Mouse (Mus musculus) cerebellum, adult 2 months (tissue): ENCODE measurements around the gene Gpr3. TPM values are rescaled to one million over a fixed set of nuclear protein-coding genes. Genes with fewer than 3 reads are reported as not detected.

Experiments used
- DNase-seq, 2 experiments: peaks; one replicate each; pipeline ENCODE4 v3.0.0; 2021
- H3K27ac ChIP-seq: fragments of 200-500 bp; 2 replicates; pipeline ENCODE4 v1.5.1; 2012; ENCODE audit warnings: low read length, control low read depth, inconsistent platforms; ENCODE audit not compliant: insufficient read depth
- H3K27me3 ChIP-seq: fragments of 200-500 bp; 2 replicates; pipeline ENCODE4 v1.6.1; 2012; ENCODE audit warnings: inconsistent platforms, mild to moderate bottlenecking, low read length, moderate library complexity; ENCODE audit not compliant: control insufficient read depth, insufficient read depth
- H3K4me1 ChIP-seq: fragments of 200-500 bp; 2 replicates; pipeline ENCODE4 v1.6.1; 2011; ENCODE audit warnings: low read length; ENCODE audit not compliant: control insufficient read depth, insufficient read depth
- H3K4me3 ChIP-seq: fragments of 200-500 bp; replicated peaks from 2 replicates; pipeline ENCODE3; 2011; ENCODE audit warnings: mild to moderate bottlenecking, low read depth, low read length, control low read depth; ENCODE audit not compliant: insufficient read depth
- CTCF ChIP-seq: fragments of 200-500 bp; IDR thresholded peaks from 2 replicates; pipeline ENCODE4 v1.5.1; 2011; ENCODE audit warnings: low read depth, mild to moderate bottlenecking, control low read depth, low read length, moderate library complexity, borderline replicate concordance; ENCODE audit not compliant: insufficient read depth
- POLR2A ChIP-seq: fragments of 200-500 bp; IDR thresholded peaks from 2 replicates; pipeline ENCODE4 v1.6.1; 2011; ENCODE audit warnings: low read length, control low read depth, borderline replicate concordance; ENCODE audit not compliant: insufficient read depth
- WGBS: fragments of 180-500 bp; shearing (Covaris S2); methylation state at CpG from one replicate; pipeline ENCODE4 v1.1.7; 2018; 5-methylcytosine and 5-hydroxymethylcytosine counted together
- polyA plus RNA-seq: library from polyadenylated mRNA; depleted of rRNA; stranded (reverse); fragments of >200 nt; gene quantifications from 2 replicates; pipeline ENCODE4 v1.2.3, GENCODE M21; 2012; rRNA removed

The Gpr3 gene
- polyA plus RNA-seq, 1 experiment, result 10.9 TPM

- H3K4me1 ChIP-seq, result peaks cover 4% of the 10 kb centered on the region
- no peak overlapping the region for H3K27ac ChIP-seq
- TF ChIP-seq POLR2A, result no peak
- TF ChIP-seq CTCF, result no peak
- DNase-seq, result no peak
- no peaks in the 10 kb centered on the region for H3K27me3 ChIP-seq
- H3K4me3 ChIP-seq, result no peak overlapping the region
Observed at GRCm38 (mm10) chr4:133170616-133171015, 41.7 kb downstream of the Gpr3 start.

GRCm38 (mm10) chr4:133170056-133170524 lies 42.2 kb downstream of the Gpr3 start:
- Histone ChIP-seq H3K27me3 (no peaks in the 10 kb centered on the region), H3K4me3 (no peak overlapping the region), H3K27ac (no peak overlapping the region), H3K4me1 (peaks cover 3% of the 10 kb centered on the region; the same call in 1 of the 2 replicates)
- TF ChIP-seq POLR2A, result no peak
- no peak for TF ChIP-seq CTCF
- no peak for DNase-seq
- 49% methylated on average over 3 of the region's 3 CpGs for WGBS

DNA sequence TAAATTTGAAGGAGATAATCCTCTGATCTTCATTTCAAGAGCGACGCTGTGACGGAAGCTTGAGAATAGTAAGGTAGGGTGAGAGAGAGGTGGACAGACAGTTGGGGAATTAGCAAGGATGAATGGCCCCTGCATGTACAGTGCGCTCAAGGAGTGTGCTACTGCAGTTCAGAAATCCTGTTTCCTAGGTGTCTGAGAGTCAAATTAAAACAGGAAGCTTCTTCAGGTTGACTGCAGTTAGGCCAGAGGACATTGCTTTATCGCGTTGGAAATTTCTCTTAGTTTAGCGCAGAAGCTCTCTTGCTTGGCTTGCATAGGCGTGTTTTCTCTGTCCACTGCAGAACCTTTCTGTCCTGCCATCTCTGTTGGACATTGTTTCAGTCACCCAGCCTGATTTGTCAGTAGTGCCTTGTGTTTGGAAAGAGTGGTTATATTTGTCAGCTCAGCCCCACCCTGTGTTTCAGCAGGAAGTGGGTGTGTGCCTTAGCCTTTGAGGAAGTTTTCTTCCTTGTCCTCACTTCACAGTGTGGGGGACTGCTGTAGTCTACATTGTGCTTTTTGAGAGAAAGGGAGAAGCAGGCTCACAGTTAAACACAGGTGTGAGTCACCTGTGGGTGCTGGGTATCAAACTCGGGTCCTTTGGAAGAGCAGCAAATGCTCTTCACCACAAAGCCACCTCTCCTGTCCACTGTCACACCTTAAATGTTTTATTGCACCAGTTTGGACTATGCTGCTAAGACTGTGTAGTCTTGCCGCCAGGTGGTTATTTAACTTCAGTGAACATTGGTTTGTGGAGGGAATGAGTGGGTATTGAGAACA lies 42.9 kb downstream of the Gpr3 start:
- no peak for DNase-seq
- no peak overlapping the region for H3K4me3 ChIP-seq
- no peak overlapping the region; the same call in 1 of the 2 replicates for H3K27ac ChIP-seq
- no peak for TF ChIP-seq CTCF
- no peak for TF ChIP-seq POLR2A
- peaks cover 3% of the 10 kb centered on the region; the same call in 1 of the 2 replicates for H3K4me1 ChIP-seq
- no peaks in the 10 kb centered on the region for H3K27me3 ChIP-seq
- 87% methylated on average over 10 of the region's 10 CpGs for WGBS

GRCm38 (mm10) chr4:133166773-133167172 lies 45.6 kb downstream of the Gpr3 start:
- 93% methylated on average over 9 of the region's 9 CpGs for WGBS
- TF ChIP-seq CTCF (no peak), POLR2A (no peak)

GRCm38 (mm10) chr4:133162196-133162595 lies 50.1 kb downstream of the Gpr3 start:
- DNase-seq, result no peak
- no peak overlapping the region for H3K27ac ChIP-seq
- H3K27me3 ChIP-seq, result no peaks in the 10 kb centered on the region
- 84% methylated on average over 6 of the region's 6 CpGs for WGBS
- H3K4me3 ChIP-seq, result no peak overlapping the region
- H3K4me1 ChIP-seq, result peaks cover 6% of the 10 kb centered on the region
- TF ChIP-seq POLR2A (no peak), CTCF (no peak)

More at GRCm38 (mm10) chr4:133166773-133167172, 45.6 kb downstream of the Gpr3 start:
- Histone ChIP-seq H3K4me1 (no peaks in the 10 kb centered on the region), H3K27ac (no peak overlapping the region), H3K27me3 (no peaks in the 10 kb centered on the region), H3K4me3 (no peak overlapping the region)
- DNase-seq, result no peak

DNA sequence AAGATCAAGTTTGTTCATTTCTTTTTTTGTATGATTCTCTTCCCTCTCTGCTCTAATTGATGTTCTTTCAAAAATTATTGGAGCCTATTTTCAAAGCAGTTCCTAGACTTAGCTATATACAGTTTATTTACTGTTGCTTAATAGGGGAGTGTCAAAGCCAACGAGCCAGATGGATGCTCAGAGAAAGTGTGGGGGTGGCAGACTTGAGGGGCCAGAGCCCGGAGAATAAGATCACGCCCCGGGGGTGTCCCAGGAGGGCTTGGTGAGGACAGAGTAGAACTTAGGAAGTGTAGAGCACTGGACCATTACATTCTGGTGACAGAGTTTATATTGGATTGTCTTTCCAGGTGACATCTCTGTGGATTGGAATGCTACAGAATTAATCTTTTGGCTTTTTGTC lies 51.5 kb downstream of the Gpr3 start:
- no peak overlapping the region for H3K27ac ChIP-seq

DNA sequence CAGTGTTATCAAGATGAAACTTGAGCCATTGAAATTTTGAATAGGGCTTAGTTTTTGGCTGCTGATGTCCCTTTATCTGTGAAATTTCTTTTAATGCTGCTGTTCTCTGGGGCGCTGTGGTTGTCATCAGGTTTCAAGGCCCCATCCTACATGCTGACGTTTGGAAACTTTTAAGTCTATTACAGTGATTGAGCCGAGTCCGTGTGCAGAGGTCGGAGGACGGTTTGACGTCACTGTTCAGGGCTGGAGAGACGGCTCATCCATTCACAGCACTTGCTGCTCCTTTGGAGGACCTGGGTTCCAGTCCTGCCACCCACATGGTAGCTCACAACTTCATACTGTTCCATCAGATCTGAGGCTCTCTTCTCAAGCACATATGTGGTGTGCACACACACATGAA lies 52.1 kb downstream of the Gpr3 start:
- WGBS, result 92% methylated on average over 8 of the region's 8 CpGs
- Histone ChIP-seq H3K27ac (no peak overlapping the region), H3K4me3 (no peak overlapping the region), H3K27me3 (no peaks in the 10 kb centered on the region), H3K4me1 (peaks cover 11% of the 10 kb centered on the region)
- no peak for TF ChIP-seq POLR2A
- DNase-seq, result no peak

More for the DNA sequence above, 51.5 kb downstream of the Gpr3 start:
- DNase-seq, result no peak
- Histone ChIP-seq H3K4me3 (no peak overlapping the region), H3K27me3 (no peaks in the 10 kb centered on the region), H3K4me1 (peaks cover 11% of the 10 kb centered on the region)
- TF ChIP-seq POLR2A, result no peak
- no peak for TF ChIP-seq CTCF
- 15% methylated on average over 4 of the region's 4 CpGs for WGBS

DNA sequence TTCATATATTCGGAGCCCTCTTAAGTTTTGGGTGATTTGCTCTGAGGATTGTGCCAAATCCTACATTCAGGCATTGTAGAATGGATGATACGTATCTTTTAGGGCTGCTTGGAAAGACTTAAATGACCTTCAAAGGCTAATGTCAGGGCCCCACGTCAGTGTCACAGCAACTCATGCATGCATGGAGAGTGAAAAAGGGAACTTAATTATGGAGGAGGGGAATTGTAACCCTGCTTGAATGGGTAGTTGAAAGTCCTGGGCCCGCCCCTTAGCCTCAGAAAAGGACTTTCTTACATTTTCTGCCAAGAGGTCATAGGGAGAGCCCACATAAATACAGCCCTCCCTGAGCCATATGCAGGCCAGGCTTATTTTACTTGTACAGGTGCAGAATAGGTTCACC lies 52.7 kb downstream of the Gpr3 start:
- TF ChIP-seq POLR2A, result no peak
- TF ChIP-seq CTCF, result no peak
- Histone ChIP-seq H3K4me1 (peaks cover 11% of the 10 kb centered on the region), H3K27me3 (no peaks in the 10 kb centered on the region), H3K27ac (no peak overlapping the region), H3K4me3 (no peak overlapping the region)
- DNase-seq, result no peak
- WGBS, result 84% methylated on average over 4 of the region's 4 CpGs

Other genes starting within 250 kb of the Gpr3 start
- gene Fgr, start 238.4 kb downstream of the Gpr3 start, polyA plus RNA-seq, result 0.32 and 0.38 TPM in 2 replicates
- gene Ahdc1, start 201.3 kb downstream of the Gpr3 start, polyA plus RNA-seq, result 30.8 and 34.3 TPM in 2 replicates
- 15.0 and 16.3 TPM in 2 replicates for gene Wasf2, start 82.0 kb downstream of the Gpr3 start, polyA plus RNA-seq
- gene Cd164l2, start 405 bp downstream of the Gpr3 start, polyA plus RNA-seq, result 7.4 and 10.9 TPM in 2 replicates
- gene Map3k6, start 28.3 kb upstream of the Gpr3 start, polyA plus RNA-seq, result 4.0 and 4.7 TPM in 2 replicates
- 0.59 and 0.60 TPM in 2 replicates for gene Sytl1, start 50.6 kb upstream of the Gpr3 start, polyA plus RNA-seq
- gene Tmem222, start 65.3 kb upstream of the Gpr3 start, polyA plus RNA-seq, result 152 and 153 TPM in 2 replicates
- gene Wdtc1, start 140.9 kb upstream of the Gpr3 start, polyA plus RNA-seq, result 46.3 and 46.6 TPM in 2 replicates
- gene Slc9a1, start 157.2 kb upstream of the Gpr3 start, polyA plus RNA-seq, result 47.6 and 49.5 TPM in 2 replicates